Mouse (Mus musculus) ovary, postnatal 10 days (tissue): ENCODE results near the gene 4921507P07Rik.
"Not testable (repeated sequence)": the region's sequence is repeated elsewhere in the genome, so short reads cannot be mapped to it uniquely, and the experiment has no call there.

Source experiments
- DNase-seq: peaks from one replicate; pipeline ENCODE4 v3.0.0; 2022; ENCODE audit warnings: low spot score

Gene 4921507P07Rik

GRCm38 (mm10) chr6:50557566-50557965 is 38.9 kb downstream of the 4921507P07Rik start:
- no peak for DNase-seq

GRCm38 (mm10) chr6:50554223-50554622 is 42.2 kb downstream of the 4921507P07Rik start:
- DNase-seq = not testable (repeated sequence)

GRCm38 (mm10) chr6:50552881-50553518 is 43.4 kb downstream of the 4921507P07Rik start:
- no peak for DNase-seq

- DNase-seq = no peak
These were observed 46.6 kb downstream of the 4921507P07Rik start for GRCm38 (mm10) chr6:50549791-50550190.

- DNase-seq = no peak
These were observed 47.4 kb downstream of the 4921507P07Rik start for GRCm38 (mm10) chr6:50549051-50549450.

- DNase-seq = no peak
These were observed 50.9 kb downstream of the 4921507P07Rik start for GRCm38 (mm10) chr6:50545412-50546043.

GRCm38 (mm10) chr6:50542535-50542934 is 53.9 kb downstream of the 4921507P07Rik start:
- no peak for DNase-seq

GRCm38 (mm10) chr6:50539641-50540040 is 56.8 kb downstream of the 4921507P07Rik start:
- DNase-seq = no peak

- DNase-seq = peak; percentile 38
These were observed 60.0 kb downstream of the 4921507P07Rik start for GRCm38 (mm10) chr6:50536461-50536892.

- no peak for DNase-seq
These were observed 61.1 kb downstream of the 4921507P07Rik start for GRCm38 (mm10) chr6:50535346-50535745.

GRCm38 (mm10) chr6:50531920-50532319 is 64.5 kb downstream of the 4921507P07Rik start:
- no peak for DNase-seq

GRCm38 (mm10) chr6:50531003-50531402 is 65.4 kb downstream of the 4921507P07Rik start:
- no peak for DNase-seq

GRCm38 (mm10) chr6:50529194-50529593 is 67.2 kb downstream of the 4921507P07Rik start:
- DNase-seq = no peak

GRCm38 (mm10) chr6:50527416-50527815 is 69.0 kb downstream of the 4921507P07Rik start:
- DNase-seq = no peak

- peak; percentile 19 for DNase-seq
These were observed 69.8 kb downstream of the 4921507P07Rik start for GRCm38 (mm10) chr6:50526597-50527024.

- no peak for DNase-seq
These were observed 70.6 kb downstream of the 4921507P07Rik start for GRCm38 (mm10) chr6:50525846-50526245.

- no peak for DNase-seq
These were observed 72.1 kb downstream of the 4921507P07Rik start for GRCm38 (mm10) chr6:50524261-50524896.
